Mouse (Mus musculus): Measurements from ENCODE around the gene Srd5a3.

DNA sequence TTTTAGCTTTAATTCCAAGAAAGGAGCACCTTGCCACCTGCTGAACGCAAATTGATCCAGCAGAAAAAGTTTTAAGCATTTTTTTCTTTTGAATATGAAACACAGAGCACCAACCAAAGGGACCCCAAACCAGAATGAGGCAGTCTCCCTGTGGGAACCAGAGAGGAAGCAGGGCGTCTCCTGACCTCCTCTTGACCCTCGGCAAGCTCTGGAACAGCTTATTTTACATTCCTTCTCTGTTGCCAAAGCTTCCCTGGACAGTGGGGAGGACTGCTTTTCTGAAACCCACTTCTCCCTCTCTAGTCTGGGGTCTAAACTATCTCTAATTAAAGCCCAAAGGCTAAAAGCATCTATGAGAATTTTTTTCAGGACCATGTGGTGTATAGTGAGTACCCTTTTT lies 36.3 kb downstream of the Srd5a3 start:
- TF ChIP-seq CTCF (IDR thresholded peaks at IDR 0.05; ENCODE audit: borderline replicate concordance, extremely low read depth, insufficient read depth, insufficient read length) (no peak), POLR2A (IDR thresholded peaks at IDR 0.05; ENCODE audit: borderline replicate concordance, extremely low read depth, insufficient read depth, insufficient read length, poor library complexity, severe bottlenecking) (no peak)
